Mouse (Mus musculus): ENCODE measurements around the gene Zfp976. TPM values are rescaled to one million over a fixed set of nuclear protein-coding genes. Genes with fewer than 3 reads are reported as not detected.
A peak's percentile ranks its signal among the peaks of the same experiment; 100 is the strongest.
"Not testable (repeated sequence)": the region's sequence is repeated elsewhere in the genome, so short reads cannot be mapped to it uniquely, and the experiment has no call there.

Zfp976 gene
- polyA plus RNA-seq (2016; fragmentation: Nextera tagmentation; extraction: Ambion mirVana): 3.4 and 3.7 TPM in 2 replicates

DNA sequence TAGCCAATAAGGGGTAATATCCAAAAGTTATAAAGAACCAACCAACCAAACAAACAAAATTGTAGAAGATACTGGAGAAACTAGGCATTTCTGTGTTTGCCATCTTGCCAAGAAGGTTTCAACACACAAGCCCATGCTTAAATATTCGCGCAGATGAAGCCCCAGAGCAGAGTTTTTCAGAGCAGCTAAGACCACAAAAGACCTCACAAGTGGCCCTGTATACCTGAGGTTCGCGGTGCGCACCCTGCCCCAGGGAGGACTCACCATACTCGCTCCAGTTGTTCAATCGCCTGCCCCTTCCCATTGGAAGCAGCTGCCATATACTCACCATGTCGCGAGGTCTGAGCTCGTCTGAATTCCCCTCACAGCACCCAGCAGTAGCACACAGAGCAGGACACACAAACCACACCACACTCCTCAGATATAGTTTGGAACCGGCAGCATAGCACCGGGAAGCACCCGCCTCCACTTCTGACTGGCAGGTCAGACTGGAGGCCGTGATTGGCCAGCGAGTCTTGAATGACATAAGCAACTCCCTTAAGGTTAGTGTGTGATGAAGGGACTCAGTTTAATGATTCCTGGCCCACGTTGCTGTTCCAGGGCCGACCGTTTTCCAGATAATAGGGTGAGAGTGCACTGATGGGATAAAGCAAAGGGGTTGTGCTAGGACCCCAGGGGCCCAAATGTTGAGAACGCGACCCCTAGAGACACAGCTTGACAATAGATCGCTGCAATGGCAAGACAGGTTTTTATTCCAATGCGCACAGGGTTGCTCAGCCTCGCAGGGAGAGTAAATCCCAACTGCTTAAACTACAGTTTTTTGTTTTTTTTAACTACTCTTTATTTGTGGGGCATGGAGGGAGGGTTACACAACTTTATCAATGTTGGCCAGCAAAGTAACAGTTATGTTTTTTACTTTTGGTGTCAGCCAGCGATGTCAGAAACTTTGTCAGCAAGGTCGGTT lies at the start of gene Zfp976:
Gene Zfp976, minus strand, starts transcription at position 437 of the 964 bp plus-strand sequence.
- peak within 1 kb of the TSS; percentile 38 for H3K4me3 ChIP-seq
- not testable (repeated sequence) for H3K27ac ChIP-seq; H3K27me3 ChIP-seq; H3K4me1 ChIP-seq; H3K36me3 ChIP-seq; H3K9me3 ChIP-seq (replicated peaks)
- WGBS: 4% methylated on average over 25 of the region's 25 CpGs
- H3K4me2 ChIP-seq (replicated peaks): peak within 1 kb of the TSS; percentile 46
- ATAC-seq (ENCODE audit: low FRiP score): peak; percentile 97
- peak within 1 kb of the TSS; percentile 23; the same call in 1 of the 2 replicates for H3K9ac ChIP-seq

DNA sequence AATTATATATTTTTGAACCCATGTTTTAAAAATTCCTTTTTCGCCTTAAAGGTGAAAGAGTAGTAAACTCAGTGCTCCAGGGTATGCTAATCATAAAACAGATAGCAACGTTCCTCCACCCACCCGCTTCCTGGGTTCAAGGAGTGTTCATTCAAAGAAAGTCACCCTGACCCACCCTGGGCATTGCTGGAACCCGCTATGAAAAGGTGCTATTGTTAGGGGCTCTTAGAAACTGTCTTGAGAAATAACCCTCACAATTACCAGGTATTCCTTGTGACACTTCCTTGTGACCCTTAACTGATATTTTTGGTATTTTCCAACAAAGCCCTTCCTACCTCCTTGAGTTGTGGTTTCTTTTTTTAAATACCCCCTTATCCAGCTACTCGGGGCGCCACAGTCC lies 37.7 kb upstream of the Zfp976 start:
- ATAC-seq (ENCODE audit: low FRiP score); H3K36me3 ChIP-seq; H3K4me3 ChIP-seq; H3K27ac ChIP-seq; H3K27me3 ChIP-seq; H3K4me2 ChIP-seq (replicated peaks); H3K4me1 ChIP-seq; H3K9ac ChIP-seq: not testable (repeated sequence)
- peaks cover 16% of the 10 kb centered on the region for H3K9me3 ChIP-seq (replicated peaks)
- WGBS: 94% methylated on average over 6 of the region's 6 CpGs

DNA sequence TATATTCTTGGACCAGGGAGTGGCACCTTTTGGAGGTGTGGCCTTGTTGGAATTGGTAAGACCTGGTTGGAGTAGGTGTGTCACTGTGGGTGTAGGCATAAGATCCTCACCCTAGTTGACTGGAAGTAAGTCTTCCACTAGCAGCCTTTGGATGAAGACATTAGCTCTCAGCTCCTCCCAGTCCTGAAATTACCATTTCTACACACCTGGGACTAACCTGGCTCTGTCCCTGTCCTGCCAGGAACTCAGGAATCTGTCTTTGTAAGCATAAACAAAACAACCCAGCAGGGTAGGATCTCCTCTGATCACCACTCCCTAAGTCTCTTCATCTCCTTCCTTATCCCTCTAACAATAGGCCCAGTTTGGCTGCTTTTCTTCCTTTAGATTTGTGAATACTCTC lies 37.3 kb upstream of the Zfp976 start:
- not testable (repeated sequence) for H3K4me2 ChIP-seq (replicated peaks); ATAC-seq (ENCODE audit: low FRiP score); H3K27ac ChIP-seq; H3K36me3 ChIP-seq; H3K27me3 ChIP-seq; H3K4me1 ChIP-seq; H3K9ac ChIP-seq; H3K4me3 ChIP-seq
- H3K9me3 ChIP-seq (replicated peaks): peaks cover 16% of the 10 kb centered on the region

DNA sequence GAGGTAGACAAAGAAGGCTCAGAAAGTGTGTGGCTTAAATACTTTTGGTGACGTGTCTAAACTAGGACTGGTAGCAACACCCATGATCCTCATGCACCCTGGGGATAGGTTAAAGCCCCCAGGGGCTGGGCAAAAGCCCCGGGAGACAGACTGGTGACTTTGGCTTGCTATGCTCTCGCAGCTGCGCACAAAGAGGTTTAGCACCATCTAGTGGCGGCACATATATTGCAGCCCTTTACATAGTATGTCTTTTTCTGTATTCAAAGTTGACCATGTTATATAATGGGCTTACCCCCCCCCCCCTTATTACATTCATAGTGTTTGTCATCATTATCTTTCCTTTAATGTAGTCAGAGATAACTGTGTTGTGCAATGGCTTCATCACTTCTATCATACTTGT lies 17.8 kb upstream of the Zfp976 start:
- not testable (repeated sequence) for H3K4me1 ChIP-seq; H3K4me2 ChIP-seq (replicated peaks); H3K4me3 ChIP-seq; H3K9ac ChIP-seq; H3K27me3 ChIP-seq; ATAC-seq (ENCODE audit: low FRiP score); H3K27ac ChIP-seq
- WGBS: 79% methylated on average over 5 of the region's 5 CpGs
- Histone ChIP-seq H3K9me3 (replicated peaks) (peaks cover 22% of the 10 kb centered on the region), H3K36me3 (peaks cover 21% of the 10 kb centered on the region)

- 73% methylated on average over 2 of the region's 2 CpGs for WGBS
- not testable (repeated sequence) for H3K27me3 ChIP-seq; H3K27ac ChIP-seq; H3K9ac ChIP-seq; ATAC-seq (ENCODE audit: low FRiP score); H3K4me1 ChIP-seq; H3K36me3 ChIP-seq; H3K4me3 ChIP-seq; H3K4me2 ChIP-seq (replicated peaks)
- H3K9me3 ChIP-seq (replicated peaks): peaks cover 27% of the 10 kb centered on the region
Measured at GRCm38 (mm10) chr7:42655211-42655610, 12.8 kb upstream of the Zfp976 start.

DNA sequence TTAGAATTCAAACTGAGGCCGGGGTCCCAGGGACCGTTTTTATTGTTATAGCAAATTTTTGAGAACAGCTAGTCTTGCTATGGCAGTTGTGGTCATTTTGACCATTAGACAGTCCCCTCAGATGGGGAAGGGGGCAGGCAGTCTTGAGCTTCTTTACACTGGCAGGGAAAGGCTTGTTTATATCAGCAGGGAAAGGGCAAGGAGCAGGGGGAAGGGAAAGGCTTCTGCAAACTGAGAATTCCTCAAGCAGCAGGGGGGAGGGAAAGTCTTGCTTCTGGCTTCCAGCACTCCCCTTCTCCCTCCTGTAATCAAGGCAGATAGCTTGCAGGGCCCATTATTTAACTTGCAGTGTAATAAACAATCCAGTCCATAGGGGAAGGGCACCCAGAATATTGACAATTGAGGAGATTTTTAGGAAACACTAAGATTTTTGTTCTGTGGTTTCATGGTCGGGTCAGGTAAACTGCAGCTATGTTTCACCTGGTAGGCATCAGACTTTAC lies 782 bp upstream of the Zfp976 start:
- H3K9me3 ChIP-seq (replicated peaks); H3K27me3 ChIP-seq; H3K36me3 ChIP-seq; ATAC-seq (ENCODE audit: low FRiP score); H3K9ac ChIP-seq; H3K27ac ChIP-seq; H3K4me1 ChIP-seq: not testable (repeated sequence)
- Histone ChIP-seq H3K4me3 (peak overlapping the region; percentile 38; the same call in 1 of the 2 replicates), H3K4me2 (replicated peaks) (peak overlapping the region; percentile 46)
- WGBS: 22% methylated on average over 3 of the region's 3 CpGs

- H3K36me3 ChIP-seq; ATAC-seq (ENCODE audit: low FRiP score); H3K4me1 ChIP-seq; H3K9ac ChIP-seq; H3K27me3 ChIP-seq; H3K4me2 ChIP-seq (replicated peaks); H3K4me3 ChIP-seq; H3K27ac ChIP-seq: not testable (repeated sequence)
- peaks cover 15% of the 10 kb centered on the region for H3K9me3 ChIP-seq (replicated peaks)
Measured at GRCm38 (mm10) chr7:42631031-42631430, 11.4 kb downstream of the Zfp976 start.

DNA sequence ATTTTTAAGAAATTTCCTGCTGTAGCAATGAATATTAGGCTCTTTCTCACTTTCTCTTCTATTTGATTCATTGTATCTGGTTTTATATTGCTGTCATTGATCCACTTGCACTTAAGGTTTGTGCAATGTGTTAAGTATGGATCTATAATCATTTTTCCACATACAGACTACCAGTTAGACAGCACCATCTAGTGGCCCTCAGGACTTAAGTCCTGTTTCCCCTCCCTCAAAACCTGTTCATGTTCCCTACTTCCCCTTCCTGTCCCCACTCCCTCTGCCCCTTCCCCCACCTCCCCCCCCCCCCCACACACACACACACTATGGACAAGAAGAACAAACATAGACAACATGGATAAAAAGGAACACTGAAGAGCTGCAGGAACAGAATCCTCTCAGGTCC lies 46.7 kb downstream of the Zfp976 start:
- not testable (repeated sequence) for H3K9ac ChIP-seq; H3K4me2 ChIP-seq (replicated peaks); H3K4me1 ChIP-seq; H3K4me3 ChIP-seq; ATAC-seq (ENCODE audit: low FRiP score); H3K27ac ChIP-seq; H3K27me3 ChIP-seq; H3K36me3 ChIP-seq
- peaks cover 51% of the 10 kb centered on the region for H3K9me3 ChIP-seq (replicated peaks)

DNA sequence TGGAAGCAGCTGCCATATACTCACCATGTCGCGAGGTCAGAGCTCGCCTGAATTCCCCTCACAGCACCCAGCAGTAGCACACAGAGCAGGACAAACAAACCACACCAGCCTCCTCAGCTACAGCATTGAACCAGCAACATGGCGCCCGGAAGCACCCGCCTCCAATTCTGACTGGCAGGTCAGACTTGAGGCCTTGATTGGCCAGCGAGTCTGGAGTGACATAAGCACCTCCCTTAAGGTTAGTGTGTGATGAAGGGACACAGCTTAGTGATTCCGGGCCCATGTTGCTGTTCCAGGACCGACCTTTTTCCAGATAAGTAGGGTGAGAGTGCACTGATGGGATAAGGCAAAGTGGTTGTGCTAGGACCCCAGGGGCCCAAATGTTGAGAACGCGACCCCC lies 50.0 kb downstream of the Zfp976 start, which contains the start of gene Zfp977:
Gene Zfp977, minus strand, starts transcription at position 135 of the 400 bp plus-strand sequence.
- not testable (repeated sequence) for ATAC-seq (ENCODE audit: low FRiP score); H3K4me3 ChIP-seq; H3K27ac ChIP-seq; H3K4me2 ChIP-seq (replicated peaks); H3K27me3 ChIP-seq; H3K36me3 ChIP-seq; H3K9ac ChIP-seq; H3K4me1 ChIP-seq
- H3K9me3 ChIP-seq (replicated peaks): peaks cover 43% of the 10 kb centered on the region
- WGBS: 86% methylated on average over 11 of the region's 11 CpGs

DNA sequence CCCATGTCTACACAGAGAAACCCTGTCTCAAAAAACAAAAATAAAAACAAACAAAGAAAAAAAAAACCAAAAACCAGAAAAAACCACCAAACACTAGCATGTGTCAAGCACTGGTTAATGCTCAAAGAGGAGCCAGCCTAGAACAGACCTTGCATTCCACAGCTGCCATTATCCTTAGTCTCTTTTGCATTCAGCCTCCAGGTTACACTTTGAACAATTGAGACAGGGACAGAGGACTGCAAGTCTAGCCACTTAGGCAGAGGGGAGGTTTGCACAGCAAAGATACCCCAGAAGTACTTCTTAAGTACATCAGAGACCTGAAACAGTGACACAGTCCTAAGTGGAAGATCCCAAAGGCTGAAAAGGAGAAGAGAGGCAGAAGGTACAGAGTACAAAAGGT lies 51.1 kb downstream of the Zfp976 start:
- H3K4me1 ChIP-seq; H3K36me3 ChIP-seq; H3K4me2 ChIP-seq (replicated peaks); H3K4me3 ChIP-seq; H3K27ac ChIP-seq; H3K9ac ChIP-seq; ATAC-seq (ENCODE audit: low FRiP score); H3K27me3 ChIP-seq: not testable (repeated sequence)
- H3K9me3 ChIP-seq (replicated peaks): peaks cover 49% of the 10 kb centered on the region

GRCm38 (mm10) chr7:42578488-42578887 lies 63.9 kb downstream of the Zfp976 start, which contains the start of gene Gm21028:
Gene Gm21028, minus strand, starts transcription at chr7:42578588.
- ATAC-seq (ENCODE audit: low FRiP score): no peak
- WGBS: 91% methylated on average over 5 of the region's 5 CpGs
- no peak within 1 kb of the TSS for H3K27ac ChIP-seq
- peaks cover 75% of the 10 kb centered on the region for H3K9me3 ChIP-seq (replicated peaks)
- H3K4me3 ChIP-seq: no peak within 1 kb of the TSS
- H3K36me3 ChIP-seq: no peaks in the 10 kb centered on the region
- no peak within 1 kb of the TSS for H3K4me2 ChIP-seq (replicated peaks)
- H3K27me3 ChIP-seq: no peaks in the 10 kb centered on the region
- H3K4me1 ChIP-seq: no peaks in the 10 kb centered on the region
- H3K9ac ChIP-seq: no peak within 1 kb of the TSS
